ENCODE assay signal across 8 mouse cellular contexts in genomic region chr14:79390265-79390926, GRCm38 (mm10). TPM values are rescaled to one million over a fixed set of nuclear protein-coding genes. Genes with fewer than 3 reads are reported as not detected.
DNase-seq lines count a peak whose midpoint lies in the region; ATAC-seq and TF ChIP-seq lines count a peak whose summit lies in the region.

Gene Naa16 (minus strand): TSS chr14:79390778.

- intact Hi-C loops in heart, postnatal 25 days (cut with DNase I): loop anchor here (10.0 kb wide), 1 partner anchor 174 kb away; no protein-coding TSS in a partner anchor

- no peaks in the 10 kb centered on the region for H3K9me3 ChIP-seq in ES-Bruce4 (replicated peaks; ENCODE audit: control insufficient read depth, insufficient read depth, low read length, poor library complexity, severe bottlenecking)
- H3K9me3 ChIP-seq in forebrain, embryonic 14.5 days (replicated peaks; ENCODE audit: control insufficient read depth, low read length): no peaks in the 10 kb centered on the region

- no peaks in the 10 kb centered on the region for H3K4me1 ChIP-seq in ES-Bruce4 (ENCODE audit: control insufficient read depth, insufficient read depth, low read length)
- H3K4me1 ChIP-seq in forebrain, embryonic 14.5 days (ENCODE audit: control insufficient read depth, insufficient read depth, low read length): peaks cover 9% of the 10 kb centered on the region
- peaks cover 8% of the 10 kb centered on the region for H3K4me1 ChIP-seq in lung, adult 2 months (ENCODE audit: control insufficient read depth, insufficient read depth, low read length)

- peak; percentile 23 for TF ChIP-seq CTCF in ES-Bruce4 (IDR thresholded peaks at IDR 0.05; ENCODE audit: low read depth, low read length)
- no peak for TF ChIP-seq CTCF in lung, adult 2 months (IDR thresholded peaks at IDR 0.05; ENCODE audit: insufficient read depth, low read length)

- DNase-seq in forebrain, embryonic 14.5 days (ENCODE audit: low spot score): peak; percentile 96
- peak; percentile 90 for DNase-seq in heart, postnatal 25 days (ENCODE audit: low spot score)
- DNase-seq in layer of hippocampus, adult 18-20 months (ENCODE audit: low spot score in 2 of 2): peak; percentile 89 to 96
- peak; percentile 92 for DNase-seq in lung, adult 2 months
- peak; percentile 85 for DNase-seq in thymus, adult 18-20 months

- ATAC-seq in cerebellum, adult (ENCODE audit: insufficient number of reproducible peaks, low FRiP score, low TSS enrichment): peak; percentile 89
- ATAC-seq in forebrain, embryonic 14.5 days: peak; percentile 97
- ATAC-seq in neutrophil, adult 5-6 weeks (ENCODE audit: extremely low read depth, insufficient number of reproducible peaks, low FRiP score, poor library complexity, severe bottlenecking): peak; percentile 86

- peak within 1 kb of the TSS; percentile 76 for H3K4me2 ChIP-seq in forebrain, embryonic 14.5 days (ENCODE audit: low read length)

- H3K4me3 ChIP-seq in ES-Bruce4 (ENCODE audit: low read depth, low read length): peak within 1 kb of the TSS; percentile 91
- peak within 1 kb of the TSS; percentile 74 for H3K4me3 ChIP-seq in forebrain, embryonic 14.5 days (ENCODE audit: low read depth, low read length)
- peak within 1 kb of the TSS; percentile 98 for H3K4me3 ChIP-seq in lung, adult 2 months (replicated peaks; ENCODE audit: extremely low read depth, low read depth, low read length)

- peak within 1 kb of the TSS; percentile 93 for H3K9ac ChIP-seq in ES-Bruce4 (ENCODE audit: low read depth, poor library complexity, severe bottlenecking)
- H3K9ac ChIP-seq in forebrain, embryonic 14.5 days (ENCODE audit: low read length): peak within 1 kb of the TSS; percentile 89

- TF ChIP-seq POLR2A in ES-Bruce4 (IDR thresholded peaks at IDR 0.05; ENCODE audit: insufficient read depth, low read length): peak; percentile 82
- peak; percentile 94; the same call in 1 of the 2 replicates for TF ChIP-seq POLR2A in lung, adult 2 months (IDR thresholded peaks at IDR 0.05; ENCODE audit: borderline replicate concordance, extremely low read depth, low read depth, low read length)

- 0 out of 2 replicates have a peak, but pooled peaks have one; percentile 41 for TF ChIP-seq EP300 in ES-Bruce4 (IDR thresholded peaks at IDR 0.05; ENCODE audit: insufficient read depth, low read depth, low read length)

- no peaks in the 10 kb centered on the region for H3K27me3 ChIP-seq in ES-Bruce4 (ENCODE audit: control insufficient read depth, insufficient read depth, low read length, poor library complexity, severe bottlenecking)
- no peaks in the 10 kb centered on the region for H3K27me3 ChIP-seq in forebrain, embryonic 14.5 days (replicated peaks; ENCODE audit: control insufficient read depth, insufficient read depth, low read length)

- under 1% methylated on average over 66 of the region's 71 CpGs for WGBS in forebrain, embryonic 14.5 days
- WGBS in lung, adult 2 months: under 1% methylated on average over 71 of the region's 71 CpGs

- H3K27ac ChIP-seq in ES-Bruce4 (ENCODE audit: insufficient read depth, low read length): peak within 1 kb of the TSS; percentile 82
- H3K27ac ChIP-seq in forebrain, embryonic 14.5 days (ENCODE audit: low read depth, low read length): peak within 1 kb of the TSS; percentile 97

- peaks cover 18% of the 10 kb centered on the region for H3K36me3 ChIP-seq in ES-Bruce4 (ENCODE audit: control insufficient read depth, insufficient read depth, low read length, poor library complexity, severe bottlenecking)
- H3K36me3 ChIP-seq in forebrain, embryonic 14.5 days (ENCODE audit: control insufficient read depth, insufficient read depth, low read length): peaks cover 8% of the 10 kb centered on the region; the same call in 1 of the 2 replicates

RNA-seq across cellular contexts. Expression of gene Naa16, which starts in this region (rescaled TPM):
- polyA plus RNA-seq in ES-Bruce4 (2011; ENCODE audit: insufficient read depth, insufficient read length, low read depth, missing spikeins): 98.0 and 103 TPM in 2 replicates
- polyA plus RNA-seq in forebrain, embryonic 14.5 days (2014; fragmentation: Nextera tagmentation; extraction: Ambion mirVana): 22.9 TPM in 2 replicates
- total RNA-seq in heart, postnatal 25 days (2021): 10 to 100 TPM in 1 of 2 experiments, 1 to 10 TPM in 1; 10.0 to 10.6 TPM
- total RNA-seq in layer of hippocampus, adult 18-20 months (2021): 10 to 100 TPM; 12.4 to 13.8 TPM
- polyA plus RNA-seq in lung, adult 2 months (2012; rRNA removed): 2.0 and 2.1 TPM in 2 replicates
- 34.7 and 51.9 TPM in 2 replicates for total RNA-seq in neutrophil, adult 5-6 weeks (2017)

Comparison
In these comparisons a context has a peak if more than half of its experiments do, and no peak if none do; other contexts are left out.
1. Peak in every context shown above with its lines: DNase-seq, ATAC-seq, H3K4me3 ChIP-seq and H3K27ac ChIP-seq.